Mouse (Mus musculus) G1E (cell line): ENCODE results near the gene Efs. TPM values are rescaled to one million over a fixed set of nuclear protein-coding genes. Genes with fewer than 3 reads are reported as not detected.

ENCODE experiments used
- ATAC-seq: 2 replicates; pipeline ENCODE4 v1.8.0; 2016; ENCODE audit warnings: mild to moderate bottlenecking; ENCODE audit not compliant: insufficient number of reproducible peaks, poor library complexity, low FRiP score, severe bottlenecking; ENCODE audit errors: extremely low read depth
- DNase-seq: peaks from one replicate; pipeline ENCODE4 v3.0.0; 2012; ENCODE audit warnings: low spot score
- H3K27me3 ChIP-seq: 2 replicates; pipeline ENCODE4 v1.6.1; 2012; ENCODE audit warnings: mild to moderate bottlenecking, low read length, inconsistent platforms; ENCODE audit not compliant: insufficient read depth
- H3K36me3 ChIP-seq: replicated peaks from 2 replicates; pipeline ENCODE3; 2012; ENCODE audit warnings: mild to moderate bottlenecking, inconsistent platforms
- H3K4me1 ChIP-seq: 2 replicates; pipeline ENCODE4 v1.6.1; 2012; ENCODE audit warnings: low read depth, low read length, inconsistent platforms, mixed read lengths; ENCODE audit not compliant: insufficient read depth
- H3K4me3 ChIP-seq: 2 replicates; pipeline ENCODE4 v1.5.1; 2012; ENCODE audit warnings: low read depth, mild to moderate bottlenecking, inconsistent platforms, low read length, moderate library complexity, mixed read lengths
- H3K9me3 ChIP-seq: replicated peaks from 2 replicates; pipeline ENCODE4 v1.6.1; 2012; ENCODE audit warnings: inconsistent platforms
- CTCF ChIP-seq: IDR thresholded peaks from 2 replicates; pipeline ENCODE4 v1.5.1; 2012; ENCODE audit warnings: low read depth, low read length, inconsistent platforms, mixed read lengths
- GATA1 ChIP-seq: IDR thresholded peaks from 2 replicates; pipeline ENCODE4 v1.6.1; 2012; ENCODE audit warnings: borderline replicate concordance, low read length, inconsistent platforms, mixed read lengths
- GATA2 ChIP-seq: IDR thresholded peaks from 2 replicates; pipeline ENCODE4 v1.6.1; 2012; ENCODE audit warnings: low read depth, low read length, inconsistent platforms, borderline replicate concordance
- POLR2AphosphoS5 ChIP-seq: IDR thresholded peaks from 2 replicates; pipeline ENCODE4 v1.6.1; 2012; ENCODE audit warnings: low read depth, low read length, inconsistent platforms; ENCODE audit not compliant: insufficient replicate concordance
- TAL1 ChIP-seq: conservative IDR thresholded peaks from 2 replicates; pipeline ENCODE4 v1.6.1; 2012; ENCODE audit warnings: low read depth, low read length, inconsistent platforms, mixed read lengths
- polyA plus RNA-seq: library from polyadenylated mRNA; stranded (reverse); fragments of >175 nt; gene quantifications from 2 replicates; pipeline ENCODE4 v1.2.3, GENCODE M21; 2012
- total RNA-seq, 2 experiments: library from RNA; stranded (forward) in 1 of 2; stranded (reverse) in 1 of 2; fragments of 200-1000 nt in 1 of 2; fragments of >200 nt in 1 of 2; fragmentation: Nextera tagmentation in 1 of 2; gene quantifications; 2 replicates each; pipeline ENCODE4 v1.2.3; 2014 to 2017

Efs gene
- total and polyA plus RNA-seq, 3 experiments: not detected

DNA sequence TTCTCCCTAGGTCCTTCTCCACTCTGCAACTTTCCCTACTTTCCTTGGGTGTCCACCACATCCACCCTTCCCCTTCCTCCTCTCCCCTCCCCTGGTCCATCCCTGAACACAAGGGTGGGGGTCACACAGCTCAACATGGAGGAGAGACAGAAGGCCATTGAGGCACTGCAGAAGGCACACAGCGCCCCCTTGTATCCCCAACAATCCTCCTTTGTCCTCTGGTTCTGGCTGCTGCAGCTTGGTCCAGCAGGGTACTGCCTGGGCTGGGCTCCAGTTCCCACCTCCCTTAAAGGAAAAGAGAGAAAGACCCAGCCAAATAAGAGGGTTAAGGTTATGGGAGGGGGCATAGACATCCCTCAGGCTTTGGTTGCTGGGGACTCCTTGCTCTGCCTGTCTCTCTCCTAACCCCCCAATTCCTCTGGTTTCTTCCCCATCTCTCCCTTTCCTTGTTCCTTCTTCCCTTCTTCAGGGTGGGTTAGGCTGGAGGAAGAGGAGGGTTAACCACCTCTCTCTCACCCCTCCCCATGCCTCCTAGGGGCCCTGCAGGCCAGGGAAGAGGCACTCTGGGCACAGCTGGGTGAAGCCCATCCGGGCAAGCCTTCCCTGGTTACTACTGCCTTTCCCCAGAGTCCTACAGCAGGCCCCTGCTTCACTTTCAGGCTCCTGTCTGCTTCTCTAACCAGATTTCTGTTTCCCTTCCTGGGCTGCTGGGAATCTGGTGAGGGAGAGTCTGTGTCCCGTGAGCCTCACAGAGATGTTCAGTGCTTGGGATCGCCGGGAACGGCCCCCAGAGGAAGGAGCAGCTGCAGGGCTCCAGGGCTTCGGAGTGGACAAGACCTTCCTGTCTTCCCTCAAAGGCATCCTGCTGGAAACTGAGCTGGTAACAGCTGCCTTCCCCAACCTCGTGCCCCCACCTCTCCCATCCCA lies 10.2 kb upstream of the Efs start, which contains the start of gene Cmtm5:
TSS of gene Cmtm5 (plus strand) at position 358 of the 927 bp plus-strand sequence.
- no peak for DNase-seq
- Histone ChIP-seq H3K36me3 (no peaks in the 10 kb centered on the region), H3K27me3 (peaks cover 33% of the 10 kb centered on the region), H3K4me1 (no peaks in the 10 kb centered on the region), H3K9me3 (no peaks in the 10 kb centered on the region), H3K4me3 (no peak within 1 kb of the TSS)
- ATAC-seq: no peak
- no peak for TF ChIP-seq CTCF
- no peak for TF ChIP-seq GATA2
- TF ChIP-seq POLR2AphosphoS5: no peak
- TF ChIP-seq TAL1: no peak
- no peak for TF ChIP-seq GATA1

DNA sequence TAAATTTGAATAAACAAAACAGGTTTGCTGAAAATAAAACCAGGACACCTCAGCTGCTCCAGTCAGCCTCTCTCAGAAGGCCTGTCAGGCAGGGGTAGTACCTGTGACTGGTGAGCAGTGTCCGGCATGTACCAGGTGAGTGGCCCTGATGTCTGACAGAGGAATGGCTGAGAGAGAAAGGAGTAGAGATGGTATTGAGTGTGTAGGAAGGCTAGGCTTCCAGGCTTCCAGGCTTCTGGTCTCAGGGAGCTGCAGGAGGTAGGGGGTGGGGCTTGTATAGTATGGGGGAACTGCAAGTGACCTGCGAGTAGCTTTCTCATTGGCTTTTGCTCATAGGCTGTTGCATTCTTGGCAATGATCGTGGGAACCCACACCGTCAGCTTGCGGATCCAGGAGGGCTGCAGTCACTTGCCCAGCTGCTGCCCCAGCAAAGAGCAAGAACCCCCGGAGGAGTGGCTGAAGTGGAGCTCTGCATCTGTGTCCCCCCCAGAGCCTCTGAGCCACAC lies 6.8 kb upstream of the Efs start, which contains the start of gene Il25:
TSS of gene Il25 (plus strand) at position 51 of the 506 bp plus-strand sequence.
- Histone ChIP-seq H3K36me3 (no peaks in the 10 kb centered on the region), H3K27me3 (peaks cover 32% of the 10 kb centered on the region), H3K4me1 (no peaks in the 10 kb centered on the region), H3K9me3 (no peaks in the 10 kb centered on the region), H3K4me3 (no peak within 1 kb of the TSS)
- no peak for DNase-seq
- TF ChIP-seq GATA1 (no peak), TAL1 (no peak), CTCF (no peak), GATA2 (no peak), POLR2AphosphoS5 (no peak)
- no peak for ATAC-seq

DNA sequence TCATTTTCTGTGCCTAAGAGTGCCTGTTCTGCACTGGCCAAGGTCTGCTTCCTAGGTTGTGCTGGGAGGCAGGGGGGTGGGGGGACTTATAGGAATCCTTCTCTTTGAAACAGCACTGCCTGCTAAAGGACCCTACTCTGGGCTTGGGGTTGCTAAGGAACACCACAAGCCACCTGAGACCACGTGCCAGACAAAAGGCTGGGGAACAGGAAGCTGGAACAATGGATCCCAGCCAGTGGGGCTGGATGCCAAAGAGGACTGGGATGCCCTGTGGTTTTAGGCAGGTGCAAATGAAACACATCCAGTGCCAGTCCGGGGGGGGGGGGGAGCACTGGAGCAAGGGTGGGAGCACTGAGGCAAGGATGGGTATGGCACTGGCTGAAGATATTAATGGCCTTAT lies 4.5 kb upstream of the Efs start:
- Histone ChIP-seq H3K27me3 (peaks cover 44% of the 10 kb centered on the region), H3K4me3 (no peak overlapping the region), H3K4me1 (no peaks in the 10 kb centered on the region; the same call in 1 of the 2 replicates), H3K36me3 (no peaks in the 10 kb centered on the region), H3K9me3 (no peaks in the 10 kb centered on the region)
- DNase-seq (no peak), ATAC-seq (no peak)
- TF ChIP-seq TAL1: no peak
- TF ChIP-seq POLR2AphosphoS5: no peak
- TF ChIP-seq GATA1: no peak
- no peak for TF ChIP-seq CTCF
- TF ChIP-seq GATA2: no peak

GRCm38 (mm10) chr14:54929801-54930200 lies 3.9 kb upstream of the Efs start:
- Histone ChIP-seq H3K9me3 (no peaks in the 10 kb centered on the region), H3K36me3 (no peaks in the 10 kb centered on the region), H3K27me3 (peaks cover 46% of the 10 kb centered on the region), H3K4me3 (no peak overlapping the region), H3K4me1 (peaks cover under 1% of the 10 kb centered on the region)
- ATAC-seq: no peak
- TF ChIP-seq POLR2AphosphoS5: no peak
- no peak for TF ChIP-seq GATA1
- TF ChIP-seq TAL1: no peak
- no peak for TF ChIP-seq CTCF
- TF ChIP-seq GATA2: no peak
- DNase-seq: no peak

- ATAC-seq (no peak), DNase-seq (no peak)
- H3K27me3 ChIP-seq: peaks cover 56% of the 10 kb centered on the region
Measured at GRCm38 (mm10) chr14:54927296-54927695, 1.4 kb upstream of the Efs start.

More at GRCm38 (mm10) chr14:54927296-54927695, 1.4 kb upstream of the Efs start:
- H3K4me3 ChIP-seq: no peak overlapping the region
- H3K9me3 ChIP-seq: no peaks in the 10 kb centered on the region
- H3K4me1 ChIP-seq: peaks cover 8% of the 10 kb centered on the region
- TF ChIP-seq GATA1 (no peak), POLR2AphosphoS5 (no peak), CTCF (no peak), TAL1 (no peak), GATA2 (no peak)
- H3K36me3 ChIP-seq: no peaks in the 10 kb centered on the region
